Mouse (Mus musculus) CH12.LX (cell line): ENCODE results near the gene Pde4d.

Experiments
- CTCF ChIP-seq, 2 experiments: IDR thresholded peaks in 1 of 2; conservative IDR thresholded peaks in 1 of 2; 2 replicates each; pipeline ENCODE4 v1.5.1; 2011 to 2012; ENCODE audit warnings: low read depth in 2 of 2, low read length in 2 of 2, improper control_type of control experiment in 1 of 2, inconsistent platforms in 1 of 2, mild to moderate bottlenecking in 1 of 2, moderate library complexity in 1 of 2
- ETS1 ChIP-seq: conservative IDR thresholded peaks from 2 replicates; pipeline ENCODE4 v1.6.1; 2012; ENCODE audit warnings: low read depth, mild to moderate bottlenecking, inconsistent platforms, low read length, improper control_type of control experiment, moderate library complexity
- JUND ChIP-seq: conservative IDR thresholded peaks from 2 replicates; pipeline ENCODE4 v1.6.1; 2011; ENCODE audit warnings: low read depth, low read length, improper control_type of control experiment
- MAFK ChIP-seq: IDR thresholded peaks from 2 replicates; pipeline ENCODE4 v1.6.1; 2011; ENCODE audit warnings: low read length, improper control_type of control experiment; ENCODE audit not compliant: insufficient replicate concordance
- MAZ ChIP-seq: IDR thresholded peaks from 2 replicates; pipeline ENCODE4 v1.6.1; 2012; ENCODE audit warnings: low read depth, mild to moderate bottlenecking, inconsistent platforms, low read length, improper control_type of control experiment, moderate library complexity
- MYC ChIP-seq: IDR thresholded peaks from 2 replicates; pipeline ENCODE4 v1.6.1; 2011; ENCODE audit warnings: low read depth, mild to moderate bottlenecking, improper control_type of control experiment, low read length
- NRF1 ChIP-seq: IDR thresholded peaks from 2 replicates; pipeline ENCODE4 v1.6.1; 2014; ENCODE audit warnings: low read depth, mild to moderate bottlenecking, inconsistent platforms, low read length, improper control_type of control experiment, moderate library complexity
- POLR2A ChIP-seq: IDR thresholded peaks from 2 replicates; pipeline ENCODE4 v1.6.1; 2011; ENCODE audit warnings: low read depth, mild to moderate bottlenecking, improper control_type of control experiment, low read length
- POLR2AphosphoS2 ChIP-seq: IDR thresholded peaks from 2 replicates; pipeline ENCODE4 v1.6.1; 2011; ENCODE audit warnings: low read depth, low read length, improper control_type of control experiment
- ZMIZ1 ChIP-seq: IDR thresholded peaks from 2 replicates; pipeline ENCODE4 v1.6.1; 2012; ENCODE audit warnings: low read depth, mild to moderate bottlenecking, inconsistent platforms, low read length, improper control_type of control experiment

GRCm38 (mm10) chr13:109909111-109909510 lies 1459.4 kb downstream of the Pde4d start:
- no peak for TF ChIP-seq MAFK
- no peak for TF ChIP-seq MYC
- no peak for TF ChIP-seq ZMIZ1
- no peak for TF ChIP-seq POLR2AphosphoS2
- no peak for TF ChIP-seq ETS1
- no peak for TF ChIP-seq JUND
- TF ChIP-seq POLR2A: no peak
- TF ChIP-seq CTCF (conservative IDR thresholded peaks at IDR 0.05 in 1 of 2, IDR thresholded peaks at IDR 0.05 in 1 of 2; ENCODE audit: low read depth in 2 of 2, low read length in 2 of 2): no peak
- no peak for TF ChIP-seq NRF1
- no peak for TF ChIP-seq MAZ
